Mouse (Mus musculus): ENCODE measurements around the gene Plekha7.

GRCm38 (mm10) chr7:116327901-116328300, 19.7 kb upstream of the Plekha7 start:
- TF ChIP-seq CTCF (IDR thresholded peaks at IDR 0.05; ENCODE audit: control insufficient read depth, insufficient read depth, low read length) (no peak), POLR2A (IDR thresholded peaks at IDR 0.05; ENCODE audit: borderline replicate concordance, control insufficient read depth, low read depth, low read length) (no peak)

Measured in bone marrow, adult 2 months (tissue).